Mouse (Mus musculus) adipocyte (in vitro differentiated cells): ENCODE results near the gene Dnajc8.
"Not testable (repeated sequence)": the region's sequence is repeated elsewhere in the genome, so short reads cannot be mapped to it uniquely, and the experiment has no call there.

Source experiments
- DNase-seq: peaks from one replicate; pipeline ENCODE4 v3.0.0-alpha.2; 2016; ENCODE audit warnings: low spot score

The Dnajc8 gene

DNA sequence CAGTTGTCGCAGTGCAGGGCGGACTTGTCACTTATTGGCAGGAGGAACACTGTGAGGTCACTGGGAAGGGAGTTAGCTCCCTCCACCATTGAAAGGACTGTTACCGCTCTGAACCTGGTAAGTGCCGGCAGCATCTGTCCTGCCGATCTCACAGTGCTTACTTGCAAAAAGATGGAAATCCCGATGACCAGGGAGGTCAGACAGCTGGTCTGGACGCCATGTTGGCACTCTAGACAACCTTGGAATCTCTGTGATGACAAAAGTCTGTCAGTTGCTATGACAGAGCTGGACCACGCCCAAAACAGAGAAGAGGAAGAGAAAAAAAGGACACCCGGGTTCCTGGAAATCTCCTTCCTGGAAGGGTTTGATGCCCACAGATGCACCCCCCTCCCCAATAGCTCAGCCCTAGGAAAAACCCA, 32.0 kb downstream of the Dnajc8 start:
- no peak for DNase-seq

DNA sequence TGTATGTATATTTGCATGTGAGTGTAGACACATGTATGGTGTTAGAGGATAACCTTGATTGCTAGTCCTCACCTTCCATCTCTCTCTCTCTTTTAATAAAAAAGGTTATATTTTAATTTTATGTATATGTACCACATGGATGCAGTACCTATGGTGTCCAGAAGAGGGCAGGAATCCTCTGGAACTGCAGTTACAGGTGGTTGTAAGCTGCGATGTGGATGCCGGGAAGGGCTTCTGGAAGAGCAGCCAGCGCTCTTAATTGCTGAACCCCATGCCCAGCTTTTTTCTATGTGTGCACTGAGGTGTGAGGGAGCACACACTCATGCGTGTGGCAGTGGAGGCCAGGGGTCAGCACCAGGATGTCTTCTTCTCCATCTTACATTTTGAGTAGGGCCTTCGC, 33.8 kb downstream of the Dnajc8 start:
- no peak for DNase-seq

DNA sequence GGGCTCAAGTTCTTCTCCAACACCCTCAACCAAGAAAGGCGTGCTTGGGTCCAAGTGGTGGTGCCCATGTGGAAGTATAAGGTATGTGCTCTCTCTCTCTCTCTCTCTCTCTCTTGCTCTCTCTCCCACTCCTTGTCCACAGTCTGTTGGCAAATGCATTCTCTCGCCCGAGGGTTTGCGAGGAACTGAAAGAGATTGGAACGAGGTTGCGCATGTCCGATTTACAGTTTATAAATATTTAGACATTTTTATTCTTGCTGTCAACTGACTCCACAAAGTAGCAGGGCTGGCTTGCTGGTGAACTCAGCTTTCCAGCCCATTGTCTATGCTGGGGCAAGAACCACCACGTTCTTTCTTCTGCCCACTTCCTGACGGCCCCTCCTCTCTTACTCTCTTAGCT, 35.8 kb downstream of the Dnajc8 start:
- no peak for DNase-seq

GRCm38 (mm10) chr4:132573327-132573726, 38.0 kb downstream of the Dnajc8 start:
- DNase-seq = no peak

DNA sequence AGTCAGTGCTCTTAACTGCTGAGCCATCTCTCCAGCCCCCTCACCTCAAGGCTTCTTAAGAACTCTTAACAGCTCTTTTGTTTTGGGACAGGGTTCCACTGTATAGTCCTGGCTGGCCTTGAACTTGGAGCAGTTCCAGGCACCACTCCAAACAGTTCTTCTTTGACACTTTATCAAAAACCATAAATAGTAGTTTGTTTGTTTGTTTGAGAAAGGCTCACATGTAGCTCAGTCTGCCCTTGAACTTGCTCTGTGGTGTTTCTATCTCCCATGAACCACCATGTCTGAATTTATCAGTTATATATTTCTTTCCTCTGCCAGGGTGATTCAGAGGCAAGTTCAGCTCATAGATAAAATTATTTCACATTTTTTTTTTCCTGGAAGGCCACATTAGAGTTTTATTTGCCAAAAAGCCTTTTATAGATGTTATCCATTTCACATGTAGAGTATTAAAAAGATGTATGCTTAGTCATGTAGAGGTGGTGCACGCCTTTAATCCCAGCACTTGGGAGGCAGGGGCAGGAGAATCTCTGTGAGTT, 39.5 kb downstream of the Dnajc8 start:
- no peak for DNase-seq

DNA sequence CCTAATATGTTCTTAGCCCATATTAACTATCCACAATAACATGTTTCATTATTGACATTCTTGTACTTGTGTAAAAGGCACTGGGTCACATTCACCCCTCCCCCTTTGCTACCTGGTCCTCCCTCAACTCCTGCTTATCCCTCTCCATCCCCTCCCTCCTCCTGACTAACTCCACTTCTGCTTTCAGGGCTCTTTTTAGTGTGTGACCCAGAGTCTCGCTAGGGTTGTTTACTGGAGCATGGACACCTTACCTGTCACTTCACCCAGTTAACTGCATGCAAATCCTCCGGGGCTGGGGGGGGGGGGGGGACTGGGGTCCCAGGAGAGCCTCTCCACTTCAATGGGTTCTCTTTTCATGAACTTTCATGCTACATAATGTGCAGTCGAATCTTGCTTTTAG, 48.4 kb downstream of the Dnajc8 start:
- no peak for DNase-seq

DNA sequence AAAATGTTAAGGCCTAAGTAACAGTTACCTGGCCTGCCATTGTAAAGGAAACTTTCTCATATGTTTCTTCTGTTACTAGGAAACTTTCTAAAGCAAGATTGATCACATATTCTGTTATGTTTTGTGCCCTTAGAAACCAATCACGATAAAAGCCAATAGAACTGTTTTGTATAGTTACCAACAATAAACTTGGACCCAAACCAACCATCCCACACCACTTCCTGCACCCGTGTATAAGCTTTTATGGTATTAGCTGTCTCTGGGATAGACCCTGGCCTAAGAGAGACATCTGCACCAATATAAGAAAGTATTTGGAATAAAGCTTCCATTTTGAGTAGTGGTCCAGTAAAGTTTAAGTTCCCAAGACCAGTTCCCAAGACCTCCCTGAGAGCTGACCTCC, 49.6 kb downstream of the Dnajc8 start:
- no peak for DNase-seq

- DNase-seq = no peak
These were observed 50.9 kb downstream of the Dnajc8 start for GRCm38 (mm10) chr4:132586282-132586681.

- no peak for DNase-seq
These were observed 53.2 kb downstream of the Dnajc8 start for GRCm38 (mm10) chr4:132588512-132588911.

DNA sequence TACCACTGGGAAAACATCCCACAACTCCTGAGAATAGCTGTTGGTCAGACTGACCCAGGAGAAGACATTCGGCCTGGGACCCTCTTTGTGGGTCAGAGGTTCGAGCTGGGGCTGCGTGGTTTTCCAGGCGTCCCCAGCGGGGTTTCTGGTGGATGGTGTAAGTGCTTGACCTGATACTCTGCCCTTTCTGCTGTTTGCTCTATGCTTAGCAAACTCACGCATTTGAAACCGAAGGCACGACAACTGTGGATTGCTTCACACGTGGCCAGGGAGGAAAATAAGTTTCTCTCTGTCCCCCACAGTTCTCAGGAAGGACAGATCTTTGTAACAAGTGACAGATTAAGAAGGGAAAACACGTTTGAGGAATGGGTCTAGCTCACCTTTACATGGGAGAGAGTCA, 55.3 kb downstream of the Dnajc8 start:
- no peak for DNase-seq

- no peak for DNase-seq
These were observed 57.6 kb downstream of the Dnajc8 start for GRCm38 (mm10) chr4:132592958-132593357.

GRCm38 (mm10) chr4:132594191-132594590, 58.8 kb downstream of the Dnajc8 start:
- peak; percentile 10 for DNase-seq

DNA sequence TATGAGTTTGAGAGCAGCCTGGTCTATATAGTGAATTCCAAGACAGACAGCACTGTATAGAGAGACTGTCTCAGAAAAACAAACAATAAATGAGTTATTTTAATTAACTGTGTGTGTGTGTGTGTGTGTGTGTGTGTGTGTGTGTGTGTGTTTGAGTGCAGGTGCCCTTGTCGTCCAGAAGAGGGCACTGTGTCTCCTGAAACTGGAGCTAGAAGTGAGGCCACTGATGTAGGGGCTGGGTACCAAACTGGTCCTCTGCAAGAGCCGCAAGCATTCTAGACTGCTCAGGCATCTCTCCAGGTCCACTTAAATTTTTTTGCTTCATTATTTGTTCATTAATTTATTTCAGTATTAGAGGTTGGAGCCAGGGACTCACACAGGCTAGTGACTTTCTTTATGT, 63.5 kb downstream of the Dnajc8 start:
- no peak for DNase-seq

GRCm38 (mm10) chr4:132599764-132600163, 64.4 kb downstream of the Dnajc8 start:
- DNase-seq = no peak

- no peak for DNase-seq
These were observed 65.1 kb downstream of the Dnajc8 start for GRCm38 (mm10) chr4:132600465-132600864.

- DNase-seq = not testable (repeated sequence)
These were observed 65.9 kb downstream of the Dnajc8 start for GRCm38 (mm10) chr4:132601242-132601641.
